In the genomic region with DNA sequence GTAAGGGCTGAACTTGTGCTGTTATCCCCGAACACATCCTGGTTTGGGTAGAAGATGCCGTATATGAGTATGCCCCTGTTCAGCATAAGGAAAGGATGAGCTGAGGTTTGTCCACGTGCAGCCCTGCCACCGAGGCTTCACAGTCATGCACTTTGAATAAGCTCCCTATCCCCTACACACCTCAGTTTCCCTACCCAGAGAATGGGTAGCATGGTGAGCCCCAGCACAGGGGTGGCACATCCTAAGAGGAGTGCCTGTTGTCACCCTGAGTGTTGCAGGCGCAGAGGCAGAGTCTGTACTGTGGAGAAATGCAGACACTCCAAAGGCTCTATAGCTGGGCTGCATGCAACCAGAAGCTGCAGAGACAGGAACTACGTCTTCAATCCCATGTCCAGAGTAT, we compare ENCODE assay signal across 13 mouse cellular contexts.
"Had no signal": no experiment of that assay in that cellular context is flagged by ENCODE, and none has a peak within 500 bp of the region (broad histone marks: within the 10 kb centered on the region; RNA-seq: fewer than 3 reads in every experiment).

No protein-coding gene starts in this region.

- H3K27ac ChIP-seq: kidney, embryonic 15.5 days; left cerebral cortex, adult 2 months; liver, embryonic 13.5 days had no signal

- H3K9me3 ChIP-seq: kidney, embryonic 15.5 days; liver, embryonic 13.5 days had no signal

- H3K4me2 ChIP-seq: kidney, embryonic 15.5 days; liver, embryonic 13.5 days had no signal

- H3K36me3 ChIP-seq: liver, embryonic 13.5 days had no signal

- DNase-seq: kidney, adult 11 months; kidney, adult 8-10 months; kidney, postnatal 10 days; kidney, postnatal 36 days; layer of hippocampus, postnatal 36 days; liver, embryonic 13.5 days; lung, adult 2 months; lung, postnatal 14 days; lung, postnatal 4 days; midbrain, embryonic 14.5 days; thymus, postnatal 25 days had no signal

- H3K27me3 ChIP-seq: kidney, embryonic 15.5 days; liver, embryonic 13.5 days had no signal

- H3K9ac ChIP-seq: kidney, embryonic 15.5 days; liver, embryonic 13.5 days had no signal

- H3K4me3 ChIP-seq: kidney, embryonic 15.5 days; left cerebral cortex, adult 2 months; liver, embryonic 13.5 days had no signal

- H3K4me1 ChIP-seq: kidney, embryonic 15.5 days; liver, embryonic 13.5 days had no signal
